Mouse (Mus musculus) stomach, embryonic 16.5 days (tissue): Measurements from ENCODE around the gene Magoh. TPM values are rescaled to one million over a fixed set of nuclear protein-coding genes. Genes with fewer than 3 reads are reported as not detected.

Experiments
- ATAC-seq: fragments of 200-750 bp; cut with Nextera tagmentation; 2 replicates; pipeline ENCODE4 v1.8.0; 2017; ENCODE audit warnings: moderate number of reproducible peaks, moderate TSS enrichment; ENCODE audit not compliant: insufficient read depth, low FRiP score
- H3K27ac ChIP-seq: fragments of 300-500 bp; sonication (generic); 2 replicates; pipeline ENCODE4 v1.5.1; 2014; ENCODE audit warnings: low read length
- H3K27me3 ChIP-seq: fragments of 300-500 bp; sonication (generic); 2 replicates; pipeline ENCODE4 v1.6.1; 2014; ENCODE audit warnings: low read length, control low read depth, mixed read lengths; ENCODE audit not compliant: control insufficient read depth, insufficient read depth
- H3K36me3 ChIP-seq: fragments of 300-500 bp; sonication (generic); 2 replicates; pipeline ENCODE4 v1.6.1; 2014; ENCODE audit warnings: low read length; ENCODE audit not compliant: control insufficient read depth, insufficient read depth
- H3K4me1 ChIP-seq: fragments of 300-500 bp; sonication (generic); 2 replicates; pipeline ENCODE4 v1.6.1; 2014; ENCODE audit warnings: low read length, control low read depth, mixed read lengths; ENCODE audit not compliant: control insufficient read depth, insufficient read depth
- H3K4me2 ChIP-seq: fragments of 300-500 bp; sonication (generic); 2 replicates; pipeline ENCODE4 v1.6.1; 2014; ENCODE audit warnings: low read depth, low read length, mixed read lengths
- H3K4me3 ChIP-seq: fragments of 300-500 bp; sonication (generic); replicated peaks from 2 replicates; pipeline ENCODE4 v1.5.1; 2014; ENCODE audit warnings: mild to moderate bottlenecking, low read length
- H3K9ac ChIP-seq: fragments of 300-500 bp; sonication (generic); 2 replicates; pipeline ENCODE4 v1.6.1; 2014; ENCODE audit warnings: low read length
- H3K9me3 ChIP-seq: fragments of 300-500 bp; sonication (generic); replicated peaks from 2 replicates; pipeline ENCODE4 v1.6.1; 2016; ENCODE audit warnings: low read length, control low read depth; ENCODE audit not compliant: control insufficient read depth
- WGBS: fragments of 180-500 bp; shearing (Covaris S2); extraction: QIAGEN DNeasy Blood & Tissue Kit; methylation state at CpG from one replicate; pipeline ENCODE4 v1.1.7; 2014; 5-methylcytosine and 5-hydroxymethylcytosine counted together
- polyA plus RNA-seq: library from polyadenylated mRNA; unstranded; fragments of >200 nt; fragmentation: Nextera tagmentation; extraction: Ambion mirVana; gene quantifications from 2 replicates; pipeline ENCODE4 v1.2.1, GENCODE M21; 2015

Gene Magoh
- polyA plus RNA-seq: 133 and 154 TPM in 2 replicates

GRCm38 (mm10) chr4:107879254-107880050, at the start of gene Magoh:
Gene Magoh, plus strand, starts transcription at chr4:107879755.
- Histone ChIP-seq H3K27me3 (no peaks in the 10 kb centered on the region), H3K9ac (peak within 1 kb of the TSS; percentile 86), H3K4me1 (peaks cover 13% of the 10 kb centered on the region; the same call in 1 of the 2 replicates), H3K36me3 (peaks cover 10% of the 10 kb centered on the region; the same call in 1 of the 2 replicates), H3K27ac (peak within 1 kb of the TSS; percentile 67), H3K9me3 (no peaks in the 10 kb centered on the region), H3K4me3 (peak within 1 kb of the TSS; percentile 79), H3K4me2 (peak within 1 kb of the TSS; percentile 87)
- ATAC-seq: peak; percentile 98
- 2% methylated on average over 48 of the region's 48 CpGs for WGBS

- Histone ChIP-seq H3K27ac (no peak overlapping the region), H3K27me3 (no peaks in the 10 kb centered on the region), H3K4me3 (no peak overlapping the region), H3K36me3 (no peaks in the 10 kb centered on the region), H3K4me1 (peaks cover 18% of the 10 kb centered on the region; the same call in 1 of the 2 replicates), H3K9ac (no peak overlapping the region), H3K4me2 (no peak overlapping the region), H3K9me3 (no peaks in the 10 kb centered on the region)
- no peak for ATAC-seq
- WGBS: 77% methylated on average over 10 of the region's 10 CpGs
Measured at GRCm38 (mm10) chr4:107830189-107830588, 49.4 kb upstream of the Magoh start.

GRCm38 (mm10) chr4:107830821-107831221, 48.7 kb upstream of the Magoh start:
- H3K4me1 ChIP-seq: peaks cover 19% of the 10 kb centered on the region; the same call in 1 of the 2 replicates
- H3K27me3 ChIP-seq: no peaks in the 10 kb centered on the region
- H3K4me3 ChIP-seq: no peak overlapping the region
- no peak overlapping the region for H3K4me2 ChIP-seq
- H3K9ac ChIP-seq: no peak overlapping the region
- ATAC-seq: no peak
- 81% methylated on average over 7 of the region's 7 CpGs for WGBS
- no peak overlapping the region for H3K27ac ChIP-seq
- no peaks in the 10 kb centered on the region for H3K9me3 ChIP-seq
- H3K36me3 ChIP-seq: no peaks in the 10 kb centered on the region

- no peak overlapping the region for H3K4me2 ChIP-seq
- ATAC-seq: no peak
- no peaks in the 10 kb centered on the region for H3K27me3 ChIP-seq
- H3K4me3 ChIP-seq: no peak overlapping the region
- no peak overlapping the region for H3K9ac ChIP-seq
- 89% methylated on average over 6 of the region's 6 CpGs for WGBS
- no peaks in the 10 kb centered on the region for H3K9me3 ChIP-seq
- no peaks in the 10 kb centered on the region for H3K36me3 ChIP-seq
- H3K27ac ChIP-seq: no peak overlapping the region
- H3K4me1 ChIP-seq: peaks cover 19% of the 10 kb centered on the region; the same call in 1 of the 2 replicates
Measured at GRCm38 (mm10) chr4:107831678-107832077, 47.9 kb upstream of the Magoh start.

- Histone ChIP-seq H3K4me3 (no peak overlapping the region), H3K36me3 (no peaks in the 10 kb centered on the region), H3K9me3 (no peaks in the 10 kb centered on the region), H3K4me1 (peaks cover 19% of the 10 kb centered on the region; the same call in 1 of the 2 replicates), H3K27ac (no peak overlapping the region), H3K4me2 (no peak overlapping the region), H3K9ac (no peak overlapping the region), H3K27me3 (no peaks in the 10 kb centered on the region)
- 74% methylated on average over 5 of the region's 5 CpGs for WGBS
- no peak for ATAC-seq
Measured at GRCm38 (mm10) chr4:107833525-107833924, 46.0 kb upstream of the Magoh start.

- Histone ChIP-seq H3K4me1 (peaks cover 9% of the 10 kb centered on the region; the same call in 1 of the 2 replicates), H3K4me2 (peak overlapping the region; percentile 32)
- 54% methylated on average over 22 of the region's 22 CpGs for WGBS
Measured at GRCm38 (mm10) chr4:107834643-107835314, 44.8 kb upstream of the Magoh start.

GRCm38 (mm10) chr4:107835508-107835909, 44.0 kb upstream of the Magoh start:
- WGBS: 53% methylated on average over 5 of the region's 5 CpGs
- H3K36me3 ChIP-seq: no peaks in the 10 kb centered on the region
- no peaks in the 10 kb centered on the region for H3K27me3 ChIP-seq
- H3K4me3 ChIP-seq: no peak overlapping the region
- no peak overlapping the region for H3K9ac ChIP-seq
- no peak overlapping the region for H3K27ac ChIP-seq
- H3K4me2 ChIP-seq: peak overlapping the region; percentile 32; the same call in 1 of the 2 replicates
- H3K4me1 ChIP-seq: 0 out of 2 replicates have a peak, but pooled peaks cover 6% of the 10 kb centered on the region
- ATAC-seq: no peak
- H3K9me3 ChIP-seq: no peaks in the 10 kb centered on the region

More at GRCm38 (mm10) chr4:107834643-107835314, 44.8 kb upstream of the Magoh start:
- Histone ChIP-seq H3K4me3 (no peak overlapping the region), H3K36me3 (no peaks in the 10 kb centered on the region), H3K27me3 (no peaks in the 10 kb centered on the region), H3K27ac (no peak overlapping the region), H3K9ac (no peak overlapping the region), H3K9me3 (no peaks in the 10 kb centered on the region)
- no peak for ATAC-seq

GRCm38 (mm10) chr4:107836758-107837157, 42.8 kb upstream of the Magoh start:
- H3K9ac ChIP-seq: no peak overlapping the region
- no peaks in the 10 kb centered on the region for H3K27me3 ChIP-seq
- no peak overlapping the region for H3K4me3 ChIP-seq
- no peaks in the 10 kb centered on the region for H3K36me3 ChIP-seq
- H3K4me2 ChIP-seq: no peak overlapping the region
- 65% methylated on average over 5 of the region's 5 CpGs for WGBS
- no peaks in the 10 kb centered on the region for H3K9me3 ChIP-seq
- H3K27ac ChIP-seq: no peak overlapping the region
- H3K4me1 ChIP-seq: 0 out of 2 replicates have a peak, but pooled peaks cover 6% of the 10 kb centered on the region
- no peak for ATAC-seq

- 93% methylated on average over 3 of the region's 3 CpGs for WGBS
- Histone ChIP-seq H3K4me3 (no peak overlapping the region), H3K4me2 (no peak overlapping the region), H3K9me3 (no peaks in the 10 kb centered on the region), H3K27me3 (no peaks in the 10 kb centered on the region), H3K4me1 (0 out of 2 replicates have a peak, but pooled peaks cover 6% of the 10 kb centered on the region), H3K9ac (no peak overlapping the region), H3K36me3 (no peaks in the 10 kb centered on the region), H3K27ac (no peak overlapping the region)
- no peak for ATAC-seq
Measured at GRCm38 (mm10) chr4:107837910-107838309, 41.6 kb upstream of the Magoh start.
